18 mouse cellular contexts compared by ENCODE assay signal in genomic region chr15:88091390-88091789, GRCm38 (mm10).
DNase-seq lines count a peak whose midpoint lies in the region; ATAC-seq and TF ChIP-seq lines count a peak whose summit lies in the region.
"Had no signal": no experiment of that assay in that cellular context is flagged by ENCODE, and none has a peak within 500 bp of the region (broad histone marks: within the 10 kb centered on the region; RNA-seq: fewer than 3 reads in every experiment).

No protein-coding gene starts in this region.

- intact Hi-C loops in heart, adult 2 months (cut with DNase I), result no loop called here

- no peak for TF ChIP-seq POLR2A in heart, adult 2 months (IDR thresholded peaks at IDR 0.05; ENCODE audit: insufficient read depth, low read depth, low read length)
- no peak for TF ChIP-seq POLR2A in brain, embryonic 14.5 days (IDR thresholded peaks at IDR 0.05; ENCODE audit: borderline replicate concordance, extremely low read depth, insufficient read depth, insufficient read length, poor library complexity, severe bottlenecking)

- no peak overlapping the region for H3K4me2 ChIP-seq in liver, embryonic 14.5 days (ENCODE audit: low read depth)
- no peak overlapping the region for H3K4me2 ChIP-seq in liver, embryonic 11.5 days
- H3K4me2 ChIP-seq: heart, embryonic 13.5 days; liver, embryonic 13.5 days; neural tube, embryonic 13.5 days had no signal

- H3K4me3 ChIP-seq in heart, adult 2 months, result no peak overlapping the region
- no peak overlapping the region for H3K4me3 ChIP-seq in heart, embryonic 10.5 days
- H3K4me3 ChIP-seq in liver, embryonic 14.5 days (ENCODE audit: insufficient read depth in 1 of 2, low read depth in 2 of 2, low read length in 2 of 2), result no peak overlapping the region
- no peak overlapping the region for H3K4me3 ChIP-seq in liver, embryonic 11.5 days (ENCODE audit: low read depth, low read length)
- H3K4me3 ChIP-seq in embryonic facial prominence, embryonic 10.5 days, result no peak overlapping the region
- H3K4me3 ChIP-seq: heart, embryonic 13.5 days; limb, embryonic 10.5 days; liver, embryonic 13.5 days; neural tube, embryonic 13.5 days had no signal

- no peaks in the 10 kb centered on the region for H3K4me1 ChIP-seq in heart, adult 2 months (ENCODE audit: control insufficient read depth, insufficient read depth, low read length)
- H3K4me1 ChIP-seq in heart, embryonic 10.5 days, result no peaks in the 10 kb centered on the region
- H3K4me1 ChIP-seq in liver, embryonic 14.5 days (replicated peaks; ENCODE audit: control insufficient read depth in 2 of 2, insufficient read depth in 2 of 2, low read length in 1 of 2), result no peaks in the 10 kb centered on the region
- no peaks in the 10 kb centered on the region for H3K4me1 ChIP-seq in liver, embryonic 11.5 days (replicated peaks; ENCODE audit: control insufficient read depth, insufficient read depth, low read length)
- H3K4me1 ChIP-seq in embryonic facial prominence, embryonic 10.5 days, result no peaks in the 10 kb centered on the region
- H3K4me1 ChIP-seq: heart, embryonic 13.5 days; limb, embryonic 10.5 days; liver, embryonic 13.5 days had no signal

- no peak overlapping the region for H3K27ac ChIP-seq in heart, adult 2 months
- no peak overlapping the region for H3K27ac ChIP-seq in heart, embryonic 10.5 days
- no peak overlapping the region for H3K27ac ChIP-seq in liver, embryonic 14.5 days
- H3K27ac ChIP-seq in liver, embryonic 11.5 days (ENCODE audit: low read depth, low read length), result no peak overlapping the region
- no peak overlapping the region for H3K27ac ChIP-seq in embryonic facial prominence, embryonic 10.5 days (replicated peaks)
- H3K27ac ChIP-seq: heart, embryonic 13.5 days; limb, embryonic 10.5 days; liver, embryonic 13.5 days; neural tube, embryonic 13.5 days had no signal

- ATAC-seq in liver, embryonic 14.5 days (ENCODE audit: insufficient read depth), result no peak
- no peak for ATAC-seq in liver, embryonic 11.5 days (replicated peaks; ENCODE audit: low FRiP score)
- ATAC-seq: forebrain, embryonic 14.5 days; hindbrain, embryonic 16.5 days had no signal

- H3K9me3 ChIP-seq in heart, embryonic 10.5 days, result peaks cover 10% of the 10 kb centered on the region
- no peaks in the 10 kb centered on the region for H3K9me3 ChIP-seq in liver, embryonic 14.5 days (ENCODE audit: control insufficient read depth, low read length)
- peaks cover 6% of the 10 kb centered on the region; the same call in 1 of the 2 replicates for H3K9me3 ChIP-seq in liver, embryonic 11.5 days (ENCODE audit: control insufficient read depth, low read length)
- peaks cover 13% of the 10 kb centered on the region; the same call in 1 of the 2 replicates for H3K9me3 ChIP-seq in embryonic facial prominence, embryonic 10.5 days

- peak; percentile 45 for TF ChIP-seq CTCF in heart, adult 2 months (IDR thresholded peaks at IDR 0.05)
- TF ChIP-seq CTCF in liver, embryonic 14.5 days (IDR thresholded peaks at IDR 0.05; ENCODE audit: low read depth), result peak; percentile 59
- TF ChIP-seq CTCF in brain, embryonic 14.5 days (IDR thresholded peaks at IDR 0.05; ENCODE audit: borderline replicate concordance, extremely low read depth, insufficient read depth, insufficient read length), result peak; percentile 38; the same call in 1 of the 2 replicates

- 86% methylated on average over 5 of the region's 5 CpGs for WGBS in heart, adult 2 months
- 87% methylated on average over 5 of the region's 5 CpGs for WGBS in heart, embryonic 10.5 days
- WGBS in liver, embryonic 14.5 days (ENCODE audit: insufficient replicate concordance), result 72% methylated on average over 5 of the region's 5 CpGs
- 88% methylated on average over 5 of the region's 5 CpGs for WGBS in liver, embryonic 11.5 days
- 90% methylated on average over 5 of the region's 5 CpGs for WGBS in embryonic facial prominence, embryonic 10.5 days

- H3K27me3 ChIP-seq in heart, adult 2 months (ENCODE audit: control insufficient read depth, insufficient read depth, low read length), result no peaks in the 10 kb centered on the region
- no peaks in the 10 kb centered on the region for H3K27me3 ChIP-seq in heart, embryonic 10.5 days (ENCODE audit: insufficient read depth, poor library complexity, severe bottlenecking)
- H3K27me3 ChIP-seq in liver, embryonic 14.5 days (ENCODE audit: control insufficient read depth, insufficient read depth, low read length), result no peaks in the 10 kb centered on the region
- H3K27me3 ChIP-seq in liver, embryonic 11.5 days (replicated peaks; ENCODE audit: control insufficient read depth, insufficient read depth, low read length), result no peaks in the 10 kb centered on the region
- no peaks in the 10 kb centered on the region for H3K27me3 ChIP-seq in embryonic facial prominence, embryonic 10.5 days (replicated peaks; ENCODE audit: low read depth, poor library complexity, severe bottlenecking)
- H3K27me3 ChIP-seq: heart, embryonic 13.5 days; liver, embryonic 13.5 days; neural tube, embryonic 13.5 days had no signal

- DNase-seq in heart, adult 2 months, result no peak
- no peak for DNase-seq in heart, embryonic 10.5 days (ENCODE audit: low spot score)
- DNase-seq in liver, embryonic 14.5 days (ENCODE audit: low read depth in 3 of 3, low spot score in 3 of 3), result no peak
- DNase-seq in liver, embryonic 11.5 days (ENCODE audit: low spot score), result no peak
- DNase-seq in ES-CJ7 (ENCODE audit: low read depth, low spot score), result peak; percentile 65
- no peak for DNase-seq in brain, embryonic 14.5 days (ENCODE audit: low read depth)
- DNase-seq in embryonic facial prominence, embryonic 10.5 days (ENCODE audit: low spot score), result no peak
- no peak for DNase-seq in kidney, adult 18-20 months
- DNase-seq: heart, postnatal 36 days; kidney, postnatal 4 days; liver, embryonic 13.5 days; lung, postnatal 36 days; thymus, postnatal 36 days had no signal

- TF ChIP-seq EP300 in heart, adult 2 months (IDR thresholded peaks at IDR 0.05; ENCODE audit: insufficient read depth, low read depth, low read length), result no peak
- no peak for TF ChIP-seq EP300 in liver, embryonic 14.5 days (IDR thresholded peaks at IDR 0.05; ENCODE audit: low read depth)

- H3K9ac ChIP-seq in heart, adult 2 months (ENCODE audit: low read depth, low read length), result no peak overlapping the region
- no peak overlapping the region for H3K9ac ChIP-seq in liver, embryonic 14.5 days (replicated peaks)
- no peak overlapping the region for H3K9ac ChIP-seq in liver, embryonic 11.5 days (ENCODE audit: low read depth, low read length)
- H3K9ac ChIP-seq: heart, embryonic 13.5 days; liver, embryonic 13.5 days; neural tube, embryonic 13.5 days had no signal

- H3K79me2 ChIP-seq in heart, adult 2 months (replicated peaks; ENCODE audit: control insufficient read depth, insufficient read depth, low read length), result no peaks in the 10 kb centered on the region

- no peaks in the 10 kb centered on the region for H3K36me3 ChIP-seq in heart, adult 2 months (ENCODE audit: control insufficient read depth, insufficient read depth, low read length)
- no peaks in the 10 kb centered on the region for H3K36me3 ChIP-seq in heart, embryonic 10.5 days
- no peaks in the 10 kb centered on the region for H3K36me3 ChIP-seq in liver, embryonic 14.5 days (replicated peaks; ENCODE audit: control insufficient read depth, insufficient read depth, low read depth)
- no peaks in the 10 kb centered on the region for H3K36me3 ChIP-seq in liver, embryonic 11.5 days (ENCODE audit: control insufficient read depth, insufficient read depth, low read length)
- no peaks in the 10 kb centered on the region for H3K36me3 ChIP-seq in embryonic facial prominence, embryonic 10.5 days (replicated peaks)
- H3K36me3 ChIP-seq: heart, embryonic 13.5 days; limb, embryonic 10.5 days; liver, embryonic 13.5 days; neural tube, embryonic 13.5 days had no signal
